Mouse (Mus musculus) hindbrain, embryonic 13.5 days (tissue): ENCODE measurements around the gene Nsmce3. TPM values are rescaled to one million over a fixed set of nuclear protein-coding genes. Genes with fewer than 3 reads are reported as not detected.

Experiments
- ATAC-seq: fragments of 200-750 bp; cut with Nextera tagmentation; 2 replicates; pipeline ENCODE4 v1.8.0; 2017; ENCODE audit warnings: moderate TSS enrichment; ENCODE audit not compliant: low FRiP score
- H3K27ac ChIP-seq: fragments of 300-500 bp; sonication (generic); 2 replicates; pipeline ENCODE4 v1.5.1; 2015; ENCODE audit warnings: inconsistent platforms, mild to moderate bottlenecking, moderate library complexity
- H3K27me3 ChIP-seq: fragments of 300-500 bp; sonication (generic); 2 replicates; pipeline ENCODE4 v1.6.1; 2015; ENCODE audit warnings: mild to moderate bottlenecking, inconsistent platforms
- H3K36me3 ChIP-seq: fragments of 300-500 bp; sonication (generic); 2 replicates; pipeline ENCODE4 v1.6.1; 2015; ENCODE audit warnings: mild to moderate bottlenecking, inconsistent platforms
- H3K4me1 ChIP-seq: fragments of 300-500 bp; sonication (generic); replicated peaks from 2 replicates; pipeline ENCODE4 v1.6.1; 2015; ENCODE audit warnings: inconsistent platforms
- H3K4me2 ChIP-seq: fragments of 300-500 bp; sonication (generic); 2 replicates; pipeline ENCODE4 v1.6.1; 2015; ENCODE audit warnings: inconsistent platforms, mild to moderate bottlenecking, moderate library complexity
- H3K4me3 ChIP-seq: fragments of 300-500 bp; sonication (generic); 2 replicates; pipeline ENCODE4 v1.5.1; 2015; ENCODE audit warnings: mild to moderate bottlenecking, inconsistent platforms
- H3K9ac ChIP-seq: fragments of 300-500 bp; sonication (generic); 2 replicates; pipeline ENCODE4 v1.6.1; 2015; ENCODE audit warnings: mild to moderate bottlenecking, inconsistent platforms
- H3K9me3 ChIP-seq: fragments of 300-500 bp; sonication (generic); 2 replicates; pipeline ENCODE4 v1.6.1; 2016; ENCODE audit warnings: inconsistent platforms
- WGBS: fragments of 180-500 bp; shearing (Covaris S2); methylation state at CpG from one replicate; pipeline ENCODE4 v1.1.7; 2015; 5-methylcytosine and 5-hydroxymethylcytosine counted together
- polyA plus RNA-seq: library from polyadenylated mRNA; unstranded; fragments of >200 nt; fragmentation: Nextera tagmentation; extraction: Ambion mirVana; gene quantifications from 2 replicates; pipeline ENCODE4 v1.2.1, GENCODE M21; 2015

Gene Nsmce3
- 10.2 and 10.8 TPM in 2 replicates for polyA plus RNA-seq

- Histone ChIP-seq H3K27me3 (no peaks in the 10 kb centered on the region), H3K9ac (peak within 1 kb of the TSS; percentile 91), H3K4me3 (peak within 1 kb of the TSS; percentile 89), H3K27ac (peak within 1 kb of the TSS; percentile 97), H3K4me1 (peaks cover 37% of the 10 kb centered on the region), H3K9me3 (no peaks in the 10 kb centered on the region), H3K36me3 (no peaks in the 10 kb centered on the region), H3K4me2 (peak within 1 kb of the TSS; percentile 95)
- ATAC-seq: peak; percentile 96
- under 1% methylated on average over 56 of the region's 57 CpGs for WGBS
Measured at GRCm38 (mm10) chr7:64872743-64873241, at the start of gene Nsmce3. Gene Nsmce3 (minus strand): TSS chr7:64872997.

- H3K4me2 ChIP-seq: no peak overlapping the region
- no peak for ATAC-seq
Measured at GRCm38 (mm10) chr7:64921189-64921588, 48.4 kb upstream of the Nsmce3 start.

GRCm38 (mm10) chr7:64920735-64921134 is 47.9 kb upstream of the Nsmce3 start:
- H3K36me3 ChIP-seq: no peaks in the 10 kb centered on the region
- H3K27ac ChIP-seq: peak overlapping the region; percentile 67
- no peaks in the 10 kb centered on the region for H3K27me3 ChIP-seq
- WGBS: 26% methylated on average over 5 of the region's 5 CpGs
- H3K9me3 ChIP-seq: no peaks in the 10 kb centered on the region
- peaks cover 28% of the 10 kb centered on the region for H3K4me1 ChIP-seq
- ATAC-seq: peak; percentile 49; the same call in 1 of the 2 replicates
- 0 out of 2 replicates have a peak overlapping the region, but pooled peaks have one; percentile 4 for H3K4me2 ChIP-seq
- H3K4me3 ChIP-seq: no peak overlapping the region
- H3K9ac ChIP-seq: no peak overlapping the region

More at GRCm38 (mm10) chr7:64921189-64921588, 48.4 kb upstream of the Nsmce3 start:
- 68% methylated on average over 13 of the region's 13 CpGs for WGBS
- H3K4me3 ChIP-seq: no peak overlapping the region
- H3K9me3 ChIP-seq: no peaks in the 10 kb centered on the region
- no peaks in the 10 kb centered on the region for H3K27me3 ChIP-seq
- H3K9ac ChIP-seq: no peak overlapping the region
- peak overlapping the region; percentile 67 for H3K27ac ChIP-seq
- no peaks in the 10 kb centered on the region for H3K36me3 ChIP-seq
- peaks cover 28% of the 10 kb centered on the region for H3K4me1 ChIP-seq

- 58% methylated on average over 7 of the region's 7 CpGs for WGBS
- Histone ChIP-seq H3K27ac (no peak overlapping the region), H3K36me3 (no peaks in the 10 kb centered on the region), H3K27me3 (no peaks in the 10 kb centered on the region), H3K9me3 (no peaks in the 10 kb centered on the region), H3K4me3 (no peak overlapping the region), H3K4me2 (no peak overlapping the region), H3K9ac (no peak overlapping the region), H3K4me1 (peaks cover 22% of the 10 kb centered on the region)
- ATAC-seq: no peak
Measured at GRCm38 (mm10) chr7:64916654-64917053, 43.9 kb upstream of the Nsmce3 start.

- H3K4me3 ChIP-seq: no peak overlapping the region
Measured at GRCm38 (mm10) chr7:64915121-64915520, 42.3 kb upstream of the Nsmce3 start.

GRCm38 (mm10) chr7:64911945-64912344 is 39.1 kb upstream of the Nsmce3 start:
- no peak overlapping the region for H3K27ac ChIP-seq
- 73% methylated on average over 2 of the region's 2 CpGs for WGBS
- ATAC-seq: no peak

More at GRCm38 (mm10) chr7:64915121-64915520, 42.3 kb upstream of the Nsmce3 start:
- no peaks in the 10 kb centered on the region for H3K27me3 ChIP-seq
- H3K4me1 ChIP-seq: 0 out of 2 replicates have a peak, but pooled peaks cover 10% of the 10 kb centered on the region
- H3K27ac ChIP-seq: 0 out of 2 replicates have a peak overlapping the region, but pooled peaks have one; percentile 10
- no peaks in the 10 kb centered on the region for H3K9me3 ChIP-seq
- no peaks in the 10 kb centered on the region for H3K36me3 ChIP-seq
- no peak for ATAC-seq
- no peak overlapping the region for H3K4me2 ChIP-seq
- 67% methylated on average over 2 of the region's 2 CpGs for WGBS
- no peak overlapping the region for H3K9ac ChIP-seq

GRCm38 (mm10) chr7:64910208-64910607 is 37.4 kb upstream of the Nsmce3 start:
- Histone ChIP-seq H3K9ac (no peak overlapping the region), H3K36me3 (no peaks in the 10 kb centered on the region), H3K9me3 (no peaks in the 10 kb centered on the region), H3K4me2 (no peak overlapping the region), H3K4me3 (no peak overlapping the region), H3K4me1 (no peaks in the 10 kb centered on the region), H3K27ac (no peak overlapping the region), H3K27me3 (no peaks in the 10 kb centered on the region)
- 88% methylated on average over 2 of the region's 2 CpGs for WGBS
- no peak for ATAC-seq

More at GRCm38 (mm10) chr7:64911945-64912344, 39.1 kb upstream of the Nsmce3 start:
- Histone ChIP-seq H3K4me3 (no peak overlapping the region), H3K9me3 (no peaks in the 10 kb centered on the region), H3K4me1 (0 out of 2 replicates have a peak, but pooled peaks cover 6% of the 10 kb centered on the region), H3K4me2 (no peak overlapping the region), H3K9ac (no peak overlapping the region), H3K36me3 (no peaks in the 10 kb centered on the region), H3K27me3 (no peaks in the 10 kb centered on the region)

- WGBS: 81% methylated on average over 5 of the region's 5 CpGs
- Histone ChIP-seq H3K36me3 (no peaks in the 10 kb centered on the region), H3K4me3 (no peak overlapping the region), H3K27ac (no peak overlapping the region), H3K4me2 (no peak overlapping the region), H3K27me3 (no peaks in the 10 kb centered on the region), H3K9ac (no peak overlapping the region), H3K4me1 (no peaks in the 10 kb centered on the region), H3K9me3 (no peaks in the 10 kb centered on the region)
- ATAC-seq: no peak
Measured at GRCm38 (mm10) chr7:64906955-64907354, 34.2 kb upstream of the Nsmce3 start.

GRCm38 (mm10) chr7:64905506-64905905 is 32.7 kb upstream of the Nsmce3 start:
- no peak overlapping the region for H3K9ac ChIP-seq
- no peaks in the 10 kb centered on the region for H3K27me3 ChIP-seq
- H3K36me3 ChIP-seq: no peaks in the 10 kb centered on the region
- no peak overlapping the region for H3K4me2 ChIP-seq
- H3K4me1 ChIP-seq: no peaks in the 10 kb centered on the region
- no peak for ATAC-seq
- no peak overlapping the region for H3K4me3 ChIP-seq
- no peaks in the 10 kb centered on the region for H3K9me3 ChIP-seq
- 86% methylated on average over 3 of the region's 3 CpGs for WGBS
- no peak overlapping the region for H3K27ac ChIP-seq

- no peaks in the 10 kb centered on the region for H3K27me3 ChIP-seq
- no peak overlapping the region for H3K4me3 ChIP-seq
- WGBS: 86% methylated on average over 2 of the region's 2 CpGs
- ATAC-seq: no peak
- H3K4me1 ChIP-seq: peaks cover 13% of the 10 kb centered on the region
- H3K27ac ChIP-seq: no peak overlapping the region
- no peak overlapping the region for H3K9ac ChIP-seq
- no peaks in the 10 kb centered on the region for H3K36me3 ChIP-seq
- H3K4me2 ChIP-seq: no peak overlapping the region
- H3K9me3 ChIP-seq: no peaks in the 10 kb centered on the region
Measured at GRCm38 (mm10) chr7:64900249-64900648, 27.5 kb upstream of the Nsmce3 start.

GRCm38 (mm10) chr7:64896587-64896986 is 23.8 kb upstream of the Nsmce3 start:
- Histone ChIP-seq H3K36me3 (no peaks in the 10 kb centered on the region), H3K4me2 (no peak overlapping the region), H3K4me3 (no peak overlapping the region), H3K27ac (no peak overlapping the region), H3K9me3 (no peaks in the 10 kb centered on the region), H3K9ac (no peak overlapping the region), H3K4me1 (peaks cover 15% of the 10 kb centered on the region), H3K27me3 (no peaks in the 10 kb centered on the region)
- 85% methylated on average over 6 of the region's 6 CpGs for WGBS
- ATAC-seq: no peak

- H3K9me3 ChIP-seq: no peaks in the 10 kb centered on the region
- no peaks in the 10 kb centered on the region for H3K27me3 ChIP-seq
- WGBS: 63% methylated on average over 5 of the region's 5 CpGs
- no peak overlapping the region for H3K4me3 ChIP-seq
- H3K36me3 ChIP-seq: no peaks in the 10 kb centered on the region
- H3K4me1 ChIP-seq: peaks cover 15% of the 10 kb centered on the region
- no peak for ATAC-seq
- H3K9ac ChIP-seq: no peak overlapping the region
- H3K27ac ChIP-seq: peak overlapping the region; percentile 62
- no peak overlapping the region for H3K4me2 ChIP-seq
Measured at GRCm38 (mm10) chr7:64895685-64896101, 22.9 kb upstream of the Nsmce3 start.

- Histone ChIP-seq H3K36me3 (no peaks in the 10 kb centered on the region), H3K4me3 (no peak overlapping the region), H3K27me3 (no peaks in the 10 kb centered on the region), H3K4me1 (peaks cover 9% of the 10 kb centered on the region), H3K9ac (no peak overlapping the region), H3K4me2 (no peak overlapping the region), H3K27ac (no peak overlapping the region), H3K9me3 (no peaks in the 10 kb centered on the region)
- WGBS: 79% methylated on average over 3 of the region's 3 CpGs
- no peak for ATAC-seq
Measured at GRCm38 (mm10) chr7:64891139-64891538, 18.3 kb upstream of the Nsmce3 start.
